Mouse (Mus musculus): ENCODE data around the gene Rfx4. TPM values are rescaled to one million over a fixed set of nuclear protein-coding genes. Genes with fewer than 3 reads are reported as not detected.

Rfx4 gene
- total and polyA plus RNA-seq, 3 experiments: 0.09 TPM; not detected in 2

GRCm38 (mm10) chr10:84810030-84810849, 54.4 kb downstream of the Rfx4 start:
- Histone ChIP-seq H3K27ac (peak overlapping the region; percentile 73), H3K79me2 (replicated peaks; ENCODE audit: control insufficient read depth, insufficient read depth, low read length) (no peaks in the 10 kb centered on the region), H3K9ac (ENCODE audit: low read depth, low read length) (no peak overlapping the region), H3K4me3 (no peak overlapping the region), H3K36me3 (ENCODE audit: control insufficient read depth, insufficient read depth, low read length) (no peaks in the 10 kb centered on the region), H3K4me1 (ENCODE audit: control insufficient read depth, insufficient read depth, low read length) (peaks cover 3% of the 10 kb centered on the region; the same call in 1 of the 2 replicates), H3K27me3 (ENCODE audit: control insufficient read depth, insufficient read depth, low read length) (no peaks in the 10 kb centered on the region)
- DNase-seq: peak; percentile 26 to 60
- TF ChIP-seq POLR2A (IDR thresholded peaks at IDR 0.05; ENCODE audit: insufficient read depth, low read depth, low read length) (no peak), EP300 (IDR thresholded peaks at IDR 0.05; ENCODE audit: insufficient read depth, low read depth, low read length) (no peak), CTCF (IDR thresholded peaks at IDR 0.05) (no peak)
- 56% methylated on average over 8 of the region's 8 CpGs for WGBS
- intact Hi-C loops (cut with DNase I): loop anchor here (5.0 kb wide), 1 partner anchor 38 kb away; no protein-coding TSS in a partner anchor

DNA sequence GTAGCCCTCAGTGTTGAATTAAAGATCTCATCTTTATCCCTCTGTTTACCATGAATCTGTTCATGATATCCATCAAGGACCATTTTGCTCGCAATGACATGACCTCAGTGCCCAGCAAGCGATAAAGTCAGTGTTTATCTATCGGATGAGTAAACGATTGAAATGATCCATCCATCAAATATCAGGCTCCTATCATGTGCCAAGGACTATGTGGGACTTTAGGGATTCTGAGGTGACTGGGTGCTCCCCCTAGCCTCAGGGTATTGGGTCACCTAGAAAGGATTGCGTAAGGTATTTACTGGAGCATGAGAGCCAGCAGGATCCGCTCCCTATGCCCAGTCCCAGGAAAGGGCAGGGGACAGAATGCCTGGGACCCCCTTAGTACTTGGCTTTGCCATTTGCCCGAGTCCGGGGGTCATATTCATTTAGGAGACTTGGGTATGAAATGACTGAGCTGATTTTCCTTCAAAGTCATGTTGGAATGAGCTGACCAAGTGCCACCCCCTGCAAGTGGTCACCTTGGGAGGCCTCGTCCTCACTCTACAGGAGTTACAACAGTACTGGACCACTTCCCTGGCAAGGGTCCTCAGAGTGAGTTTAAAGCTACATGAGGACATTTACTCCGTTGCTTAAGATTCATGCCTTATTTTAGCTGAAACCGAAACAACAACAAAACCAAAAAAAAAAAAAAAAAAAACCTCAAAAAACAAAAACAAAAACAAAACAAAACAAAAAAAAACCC, 55.5 kb downstream of the Rfx4 start:
- 83% methylated on average over 11 of the region's 11 CpGs for WGBS
- Histone ChIP-seq H3K4me3 (no peak overlapping the region), H3K27me3 (ENCODE audit: control insufficient read depth, insufficient read depth, low read length) (no peaks in the 10 kb centered on the region), H3K79me2 (replicated peaks; ENCODE audit: control insufficient read depth, insufficient read depth, low read length) (no peaks in the 10 kb centered on the region), H3K36me3 (ENCODE audit: control insufficient read depth, insufficient read depth, low read length) (no peaks in the 10 kb centered on the region), H3K9ac (ENCODE audit: low read depth, low read length) (no peak overlapping the region), H3K27ac (peak overlapping the region; percentile 73), H3K4me1 (ENCODE audit: control insufficient read depth, insufficient read depth, low read length) (peaks cover 3% of the 10 kb centered on the region; the same call in 1 of the 2 replicates)
- TF ChIP-seq CTCF (IDR thresholded peaks at IDR 0.05): no peak
- no peak for TF ChIP-seq EP300 (IDR thresholded peaks at IDR 0.05; ENCODE audit: insufficient read depth, low read depth, low read length)
- no peak for TF ChIP-seq POLR2A (IDR thresholded peaks at IDR 0.05; ENCODE audit: insufficient read depth, low read depth, low read length)
- DNase-seq: peak in 1 of 2 experiments; percentile 29
- intact Hi-C loops (cut with DNase I): loop anchor here (5.0 kb wide), 1 partner anchor 39 kb away; no protein-coding TSS in a partner anchor

DNA sequence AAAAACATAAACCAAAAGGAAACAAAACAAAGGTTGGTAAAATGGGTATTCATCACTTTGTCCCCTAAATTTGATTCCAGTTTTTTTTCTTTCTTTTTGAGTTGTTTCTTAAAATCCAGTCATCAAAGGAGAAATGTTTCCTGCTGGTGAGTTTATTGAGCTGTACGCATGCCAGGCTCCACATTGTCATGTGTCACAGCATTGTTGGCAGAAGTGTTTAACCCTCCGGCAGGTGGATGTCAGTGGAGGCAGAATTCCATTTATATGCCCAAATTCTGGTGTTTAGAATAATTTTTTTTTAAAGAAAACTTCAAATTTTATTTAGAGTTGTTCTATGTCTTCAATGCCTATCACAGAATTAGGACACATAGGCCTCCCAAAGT, 56.0 kb downstream of the Rfx4 start:
- H3K4me1 ChIP-seq (ENCODE audit: control insufficient read depth, insufficient read depth, low read length): peaks cover 3% of the 10 kb centered on the region; the same call in 1 of the 2 replicates
- TF ChIP-seq CTCF (IDR thresholded peaks at IDR 0.05) (no peak), POLR2A (IDR thresholded peaks at IDR 0.05; ENCODE audit: insufficient read depth, low read depth, low read length) (no peak), EP300 (IDR thresholded peaks at IDR 0.05; ENCODE audit: insufficient read depth, low read depth, low read length) (no peak)
- H3K9ac ChIP-seq (ENCODE audit: low read depth, low read length): no peak overlapping the region
- 81% methylated on average over 2 of the region's 2 CpGs for WGBS
- H3K27ac ChIP-seq: no peak overlapping the region
- no peak overlapping the region for H3K4me3 ChIP-seq
- H3K36me3 ChIP-seq (ENCODE audit: control insufficient read depth, insufficient read depth, low read length): no peaks in the 10 kb centered on the region
- no peaks in the 10 kb centered on the region for H3K79me2 ChIP-seq (replicated peaks; ENCODE audit: control insufficient read depth, insufficient read depth, low read length)
- intact Hi-C loops (cut with DNase I): loop anchor here (5.0 kb wide), 1 partner anchor 40 kb away; no protein-coding TSS in a partner anchor
- DNase-seq: no peak
- H3K27me3 ChIP-seq (ENCODE audit: control insufficient read depth, insufficient read depth, low read length): no peaks in the 10 kb centered on the region

DNA sequence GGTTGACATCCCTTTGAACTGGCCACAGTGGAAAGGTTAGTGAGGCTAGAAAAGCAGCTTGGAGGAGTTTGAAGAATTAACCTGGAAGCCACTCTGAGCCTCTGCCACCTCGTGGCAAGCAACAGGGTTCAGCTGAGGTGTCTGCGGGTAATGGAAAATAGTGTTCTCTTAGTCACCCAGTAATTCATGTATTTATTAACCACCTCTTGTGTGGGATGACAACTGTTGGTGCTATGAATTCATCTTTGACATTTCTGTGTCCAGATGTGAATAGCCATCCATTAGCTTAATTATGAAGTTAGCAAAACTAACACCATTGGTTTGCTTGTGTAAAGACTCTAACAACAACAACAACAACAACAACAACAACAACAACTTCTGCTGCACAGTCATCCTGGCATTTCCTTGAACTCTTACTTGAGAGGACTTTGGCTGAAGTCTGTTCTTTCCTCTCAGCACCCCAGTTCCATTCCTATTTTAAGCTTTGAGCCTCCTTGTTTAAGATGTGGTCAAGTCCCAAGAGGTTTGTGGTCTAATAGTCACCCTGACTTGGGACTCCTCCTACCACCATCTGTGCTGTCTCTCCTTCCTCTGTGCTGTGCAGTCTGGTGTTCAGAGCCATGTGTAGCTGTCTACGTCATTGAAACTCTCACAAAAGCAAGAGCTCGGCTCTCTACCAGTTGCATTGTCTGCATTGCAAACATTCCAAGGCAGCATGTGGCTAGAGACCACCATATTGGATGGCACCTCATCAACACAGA, 60.0 kb downstream of the Rfx4 start:
- H3K9ac ChIP-seq (ENCODE audit: low read depth, low read length): no peak overlapping the region
- intact Hi-C loops (cut with DNase I): no loop called here
- peak in 1 of 2 experiments; percentile 11 for DNase-seq
- H3K79me2 ChIP-seq (replicated peaks; ENCODE audit: control insufficient read depth, insufficient read depth, low read length): no peaks in the 10 kb centered on the region
- H3K27me3 ChIP-seq (ENCODE audit: control insufficient read depth, insufficient read depth, low read length): no peaks in the 10 kb centered on the region
- H3K4me1 ChIP-seq (ENCODE audit: control insufficient read depth, insufficient read depth, low read length): no peaks in the 10 kb centered on the region; the same call in 1 of the 2 replicates
- 65% methylated on average over 4 of the region's 4 CpGs for WGBS
- H3K27ac ChIP-seq: no peak overlapping the region
- no peak overlapping the region for H3K4me3 ChIP-seq
- TF ChIP-seq POLR2A (IDR thresholded peaks at IDR 0.05; ENCODE audit: insufficient read depth, low read depth, low read length) (no peak), CTCF (IDR thresholded peaks at IDR 0.05) (no peak), EP300 (IDR thresholded peaks at IDR 0.05; ENCODE audit: insufficient read depth, low read depth, low read length) (no peak)
- no peaks in the 10 kb centered on the region for H3K36me3 ChIP-seq (ENCODE audit: control insufficient read depth, insufficient read depth, low read length)

DNA sequence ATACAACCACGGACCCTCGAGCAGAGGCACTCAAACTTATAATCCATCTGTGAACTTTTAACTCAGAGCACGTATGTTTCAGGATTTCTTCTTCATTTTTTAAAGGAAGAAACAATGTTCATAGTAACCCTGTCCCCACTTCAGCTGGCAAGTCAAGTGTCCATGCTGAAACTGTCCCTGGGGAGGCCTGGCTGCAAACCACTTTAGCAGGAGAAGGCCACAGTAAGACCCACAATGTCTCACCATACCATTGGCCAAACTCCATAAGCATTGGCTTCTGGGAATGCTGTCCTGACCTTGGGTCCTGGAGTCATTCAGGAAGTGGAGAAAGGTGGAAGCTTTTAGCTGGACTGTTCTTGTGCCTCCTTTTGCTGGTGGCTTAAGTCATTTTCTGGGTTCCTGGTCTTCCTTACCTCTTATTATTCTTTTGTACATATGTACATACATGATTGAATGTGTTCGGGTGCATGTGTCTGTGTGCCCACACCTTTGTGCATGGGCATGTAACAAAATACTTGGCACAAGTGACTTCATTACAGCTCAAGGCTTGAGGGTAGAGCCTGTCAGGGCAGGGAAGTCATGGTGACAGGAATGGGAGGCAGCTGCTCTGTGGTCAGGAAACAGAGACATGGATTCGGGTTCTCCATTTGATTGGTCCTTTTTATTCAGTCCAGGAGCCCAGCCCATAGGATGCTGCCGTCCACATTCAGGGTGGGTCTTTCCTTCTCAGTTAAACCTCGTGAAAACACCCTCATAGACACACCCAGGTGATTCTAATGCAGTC, 61.4 kb downstream of the Rfx4 start:
- TF ChIP-seq POLR2A (IDR thresholded peaks at IDR 0.05; ENCODE audit: insufficient read depth, low read depth, low read length): no peak
- TF ChIP-seq EP300 (IDR thresholded peaks at IDR 0.05; ENCODE audit: insufficient read depth, low read depth, low read length): no peak
- TF ChIP-seq CTCF (IDR thresholded peaks at IDR 0.05): no peak

More for the DNA sequence above, 61.4 kb downstream of the Rfx4 start:
- H3K27me3 ChIP-seq (ENCODE audit: control insufficient read depth, insufficient read depth, low read length): no peaks in the 10 kb centered on the region
- H3K4me1 ChIP-seq (ENCODE audit: control insufficient read depth, insufficient read depth, low read length): no peaks in the 10 kb centered on the region
- intact Hi-C loops (cut with DNase I): no loop called here
- 77% methylated on average over 7 of the region's 7 CpGs for WGBS
- no peaks in the 10 kb centered on the region for H3K79me2 ChIP-seq (replicated peaks; ENCODE audit: control insufficient read depth, insufficient read depth, low read length)
- no peaks in the 10 kb centered on the region for H3K36me3 ChIP-seq (ENCODE audit: control insufficient read depth, insufficient read depth, low read length)
- H3K9ac ChIP-seq (ENCODE audit: low read depth, low read length): no peak overlapping the region
- no peak for DNase-seq
- no peak overlapping the region for H3K27ac ChIP-seq
- no peak overlapping the region for H3K4me3 ChIP-seq

Data from heart, adult 2 months (tissue).